Mouse (Mus musculus): ENCODE data around the gene Tmem129. TPM values are rescaled to one million over a fixed set of nuclear protein-coding genes. Genes with fewer than 3 reads are reported as not detected.
A peak's percentile ranks its signal among the peaks of the same experiment; 100 is the strongest.

The Tmem129 gene
- polyA plus RNA-seq (2012; ENCODE audit: insufficient read depth, low replicate concordance) = 5.7 and 19.6 TPM in 2 replicates

- Histone ChIP-seq H3K4me1 (peaks cover 69% of the 10 kb centered on the region), H3K27me3 (replicated peaks) (no peaks in the 10 kb centered on the region), H3K4me3 (replicated peaks) (peak within 1 kb of the TSS; percentile 100), H3K36me3 (replicated peaks; ENCODE audit: low read length) (peaks cover 59% of the 10 kb centered on the region), H3K9me3 (no peaks in the 10 kb centered on the region)
- TF ChIP-seq FLI1 (IDR thresholded peaks at IDR 0.05; ENCODE audit: low read length) = peak; percentile 60; the same call in 1 of the 2 replicates
- TF ChIP-seq GATA1 (IDR thresholded peaks at IDR 0.05; ENCODE audit: borderline replicate concordance, low read length) = no peak
These were observed at the start of gene Tmem129, which contains the start of gene Tacc3 for GRCm38 (mm10) chr5:33657787-33658663. Gene Tmem129 (minus strand): TSS chr5:33658416. Gene Tacc3 (plus strand): TSS chr5:33658128.

DNA sequence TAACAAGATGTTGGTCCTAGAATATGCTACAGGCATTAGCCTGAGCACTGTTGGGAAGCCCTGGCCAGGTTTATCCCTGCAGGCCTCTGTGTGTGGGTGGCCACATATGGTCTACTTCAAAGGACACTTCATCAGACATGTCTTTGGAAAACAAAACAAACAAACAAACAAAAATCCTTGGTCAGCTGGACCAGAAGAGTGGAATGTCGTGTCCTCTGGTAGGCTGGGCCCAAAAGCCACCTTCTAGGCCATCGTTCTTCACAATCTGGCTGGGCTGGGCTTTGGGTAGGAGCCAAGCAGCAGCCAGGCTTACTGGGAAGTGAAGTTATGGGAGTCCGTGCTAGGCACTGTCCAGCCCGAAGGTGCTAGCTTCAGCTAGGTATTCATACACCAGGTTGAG lies 48.9 kb upstream of the Tmem129 start:
- TF ChIP-seq GATA1 (IDR thresholded peaks at IDR 0.05; ENCODE audit: borderline replicate concordance, low read length) (no peak), FLI1 (IDR thresholded peaks at IDR 0.05; ENCODE audit: low read length) (no peak)
- Histone ChIP-seq H3K4me3 (replicated peaks) (no peak overlapping the region), H3K36me3 (replicated peaks; ENCODE audit: low read length) (peaks cover 5% of the 10 kb centered on the region), H3K4me1 (peaks cover 62% of the 10 kb centered on the region), H3K9me3 (no peaks in the 10 kb centered on the region), H3K27me3 (replicated peaks) (peaks cover 14% of the 10 kb centered on the region)

DNA sequence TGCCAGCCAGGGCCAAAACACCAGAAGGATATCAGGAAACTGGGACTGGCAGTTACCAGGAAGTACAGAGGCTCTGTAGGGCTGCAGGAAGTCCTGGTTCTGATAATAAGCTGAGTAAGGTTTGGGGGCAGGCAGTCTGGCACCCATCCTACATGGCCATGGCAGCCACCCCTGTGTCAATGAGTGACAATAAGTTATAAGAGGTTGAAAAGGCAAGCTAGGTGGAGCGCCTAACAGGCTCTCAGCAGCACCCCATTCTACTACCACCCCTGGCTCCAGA lies 48.1 kb upstream of the Tmem129 start:
- Histone ChIP-seq H3K27me3 (replicated peaks) (peaks cover 17% of the 10 kb centered on the region), H3K9me3 (no peaks in the 10 kb centered on the region), H3K4me3 (replicated peaks) (peak overlapping the region; percentile 85), H3K4me1 (peaks cover 71% of the 10 kb centered on the region), H3K36me3 (replicated peaks; ENCODE audit: low read length) (peaks cover 5% of the 10 kb centered on the region)
- no peak for TF ChIP-seq FLI1 (IDR thresholded peaks at IDR 0.05; ENCODE audit: low read length)
- no peak for TF ChIP-seq GATA1 (IDR thresholded peaks at IDR 0.05; ENCODE audit: borderline replicate concordance, low read length)

DNA sequence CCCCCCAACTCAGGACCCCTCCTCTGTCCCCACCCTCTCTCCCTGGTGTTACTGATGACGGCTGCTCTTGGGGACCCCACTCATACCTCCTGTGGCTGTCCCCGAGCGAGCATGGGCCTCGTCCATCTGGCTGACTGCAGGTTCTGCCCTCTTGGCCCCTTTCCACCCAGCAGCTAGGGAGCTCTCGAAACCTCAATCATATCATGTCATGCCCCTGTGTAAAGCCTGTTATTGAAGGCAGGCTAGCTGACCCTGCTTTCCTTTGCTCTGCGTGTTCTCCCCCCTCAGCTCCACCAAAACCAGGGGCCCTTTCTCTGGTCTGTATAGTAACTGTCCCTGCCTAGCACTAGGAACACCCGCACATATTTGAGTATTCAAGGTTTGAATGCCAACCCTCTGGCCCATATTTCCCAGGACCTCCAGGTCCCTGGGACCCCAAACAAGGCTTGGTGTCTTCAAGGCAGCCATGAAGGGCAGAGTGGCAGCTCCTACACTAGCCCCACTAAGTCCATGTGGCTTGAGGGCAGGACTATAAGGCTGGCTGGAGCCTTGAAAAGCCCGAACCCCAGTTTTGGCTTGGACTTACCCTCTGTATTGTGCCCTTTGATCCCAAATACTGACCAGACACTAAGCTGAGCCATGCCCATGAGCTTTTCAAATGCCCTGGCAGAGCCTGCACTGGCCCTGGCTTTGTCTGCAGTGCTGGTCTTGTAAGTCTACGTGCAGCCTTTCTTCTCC lies 47.6 kb upstream of the Tmem129 start:
- peaks cover 5% of the 10 kb centered on the region for H3K36me3 ChIP-seq (replicated peaks; ENCODE audit: low read length)
- peaks cover 75% of the 10 kb centered on the region for H3K4me1 ChIP-seq
- no peaks in the 10 kb centered on the region for H3K9me3 ChIP-seq
- no peak for TF ChIP-seq GATA1 (IDR thresholded peaks at IDR 0.05; ENCODE audit: borderline replicate concordance, low read length)
- TF ChIP-seq FLI1 (IDR thresholded peaks at IDR 0.05; ENCODE audit: low read length) = no peak
- peak overlapping the region; percentile 85 for H3K4me3 ChIP-seq (replicated peaks)
- H3K27me3 ChIP-seq (replicated peaks) = peaks cover 20% of the 10 kb centered on the region

DNA sequence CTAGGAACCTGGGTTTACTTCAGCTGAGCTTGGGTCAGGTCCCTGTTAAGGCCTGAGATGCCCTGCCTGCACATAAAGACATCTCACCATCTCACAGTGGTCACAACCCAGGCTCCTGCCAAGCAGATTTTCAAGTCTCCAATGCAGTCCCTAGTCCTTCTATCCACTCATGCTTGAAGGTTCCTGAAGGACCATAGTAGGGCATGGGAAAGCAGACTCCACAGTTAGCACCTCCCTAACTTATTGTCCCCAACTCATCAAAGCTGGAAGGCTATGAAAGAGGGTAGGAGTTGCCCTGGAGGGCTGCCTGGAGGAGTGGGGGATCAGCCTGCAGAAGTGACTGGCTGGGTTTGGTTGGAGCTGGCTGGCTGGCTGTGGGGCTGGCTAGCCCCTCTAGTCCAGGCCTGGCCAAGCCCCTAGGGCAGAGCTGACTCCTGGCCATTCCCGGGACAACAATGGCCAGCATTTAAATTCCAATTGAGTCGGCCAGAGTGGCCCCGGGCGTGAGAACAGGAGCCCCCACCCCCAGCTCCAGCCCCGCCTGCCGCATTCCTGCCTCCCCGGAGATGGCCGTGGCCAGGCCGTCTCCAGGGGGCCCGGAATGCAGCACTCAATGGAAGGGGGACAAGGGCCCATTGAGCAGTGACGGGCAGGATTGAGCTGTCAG lies 46.9 kb upstream of the Tmem129 start:
- H3K4me1 ChIP-seq = peaks cover 82% of the 10 kb centered on the region
- peak overlapping the region; percentile 85 for H3K4me3 ChIP-seq (replicated peaks)
- TF ChIP-seq FLI1 (IDR thresholded peaks at IDR 0.05; ENCODE audit: low read length) = no peak
- TF ChIP-seq GATA1 (IDR thresholded peaks at IDR 0.05; ENCODE audit: borderline replicate concordance, low read length) = no peak
- H3K27me3 ChIP-seq (replicated peaks) = peaks cover 23% of the 10 kb centered on the region
- H3K9me3 ChIP-seq = no peaks in the 10 kb centered on the region
- peaks cover 5% of the 10 kb centered on the region for H3K36me3 ChIP-seq (replicated peaks; ENCODE audit: low read length)

DNA sequence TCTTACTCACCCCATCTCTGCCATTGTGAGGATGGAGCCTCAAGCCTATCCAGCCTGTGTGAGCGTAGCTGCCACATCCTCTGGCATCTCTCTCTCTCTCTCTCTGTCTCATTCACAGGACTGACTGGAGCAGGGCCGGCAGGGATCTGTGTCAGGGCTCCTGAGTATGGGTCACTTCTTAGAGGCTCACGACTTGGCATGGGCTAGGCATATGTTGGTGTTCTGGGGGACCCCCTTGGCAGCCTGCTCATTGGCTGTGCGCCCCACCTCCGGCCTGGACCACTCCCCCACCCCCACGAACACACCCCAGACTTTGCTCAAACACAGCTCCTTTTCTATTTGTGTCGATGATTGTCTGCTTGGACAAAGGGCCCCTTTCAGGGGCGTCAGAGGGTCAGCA lies 45.8 kb upstream of the Tmem129 start:
- TF ChIP-seq GATA1 (IDR thresholded peaks at IDR 0.05; ENCODE audit: borderline replicate concordance, low read length) = no peak
- TF ChIP-seq FLI1 (IDR thresholded peaks at IDR 0.05; ENCODE audit: low read length) = no peak
- Histone ChIP-seq H3K27me3 (replicated peaks) (peaks cover 32% of the 10 kb centered on the region), H3K36me3 (replicated peaks; ENCODE audit: low read length) (peaks cover 5% of the 10 kb centered on the region), H3K4me1 (peaks cover 88% of the 10 kb centered on the region), H3K9me3 (no peaks in the 10 kb centered on the region), H3K4me3 (replicated peaks) (no peak overlapping the region)

- Histone ChIP-seq H3K4me3 (replicated peaks) (no peak overlapping the region), H3K9me3 (no peaks in the 10 kb centered on the region), H3K27me3 (replicated peaks) (peaks cover 49% of the 10 kb centered on the region), H3K4me1 (peaks cover 96% of the 10 kb centered on the region), H3K36me3 (replicated peaks; ENCODE audit: low read length) (peaks cover 5% of the 10 kb centered on the region)
- TF ChIP-seq GATA1 (IDR thresholded peaks at IDR 0.05; ENCODE audit: borderline replicate concordance, low read length) (no peak), FLI1 (IDR thresholded peaks at IDR 0.05; ENCODE audit: low read length) (no peak)
These were observed 43.6 kb upstream of the Tmem129 start for GRCm38 (mm10) chr5:33701832-33702231.

GRCm38 (mm10) chr5:33700010-33700409 lies 41.8 kb upstream of the Tmem129 start:
- no peaks in the 10 kb centered on the region for H3K9me3 ChIP-seq
- TF ChIP-seq FLI1 (IDR thresholded peaks at IDR 0.05; ENCODE audit: low read length) = no peak
- no peak for TF ChIP-seq GATA1 (IDR thresholded peaks at IDR 0.05; ENCODE audit: borderline replicate concordance, low read length)
- H3K36me3 ChIP-seq (replicated peaks; ENCODE audit: low read length) = peaks cover 5% of the 10 kb centered on the region
- no peak overlapping the region for H3K4me3 ChIP-seq (replicated peaks)
- peaks cover 67% of the 10 kb centered on the region for H3K27me3 ChIP-seq (replicated peaks)
- H3K4me1 ChIP-seq = peaks cover 96% of the 10 kb centered on the region

DNA sequence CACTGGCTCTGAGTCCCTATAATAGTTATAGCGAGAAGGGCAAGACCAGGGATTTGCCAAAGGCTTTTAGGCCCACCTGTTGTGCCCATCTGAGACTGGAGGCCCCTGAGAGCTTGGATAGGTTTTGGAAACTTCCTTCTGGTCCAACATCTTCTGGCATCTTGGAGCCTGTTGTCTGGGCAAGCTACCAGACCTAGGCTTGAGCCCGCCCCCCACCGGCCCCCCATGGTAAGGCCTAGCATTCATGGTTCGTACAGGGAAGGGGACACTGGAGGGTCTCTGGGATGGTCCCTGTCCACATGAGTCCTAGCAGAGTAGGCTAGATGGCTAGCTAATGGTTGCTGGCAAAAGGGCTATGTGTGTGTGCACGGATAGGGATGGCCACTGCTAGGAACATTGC lies 40.5 kb upstream of the Tmem129 start:
- peaks cover 87% of the 10 kb centered on the region for H3K4me1 ChIP-seq
- H3K9me3 ChIP-seq = no peaks in the 10 kb centered on the region
- no peak overlapping the region for H3K4me3 ChIP-seq (replicated peaks)
- H3K36me3 ChIP-seq (replicated peaks; ENCODE audit: low read length) = no peaks in the 10 kb centered on the region
- TF ChIP-seq GATA1 (IDR thresholded peaks at IDR 0.05; ENCODE audit: borderline replicate concordance, low read length) = no peak
- no peak for TF ChIP-seq FLI1 (IDR thresholded peaks at IDR 0.05; ENCODE audit: low read length)
- peaks cover 81% of the 10 kb centered on the region for H3K27me3 ChIP-seq (replicated peaks)

Data from megakaryocyte, embryonic 14.5 days (primary cell).